Mouse (Mus musculus) MEL (cell line): Measurements from ENCODE around the gene Pafah1b2.

Experiments used
- CTCF ChIP-seq, 3 experiments: IDR thresholded peaks in 2 of 3; conservative IDR thresholded peaks in 1 of 3; 2 replicates each; pipeline ENCODE4 v1.5.1; 2011 to 2012; ENCODE audit warnings: low read length in 3 of 3, low read depth in 2 of 3, mild to moderate bottlenecking in 2 of 3, improper control_type of control experiment in 1 of 3, inconsistent platforms in 1 of 3, mixed read lengths in 1 of 3, moderate library complexity in 1 of 3; ENCODE audit not compliant: control insufficient read depth in 1 of 3, insufficient read depth in 1 of 3, poor library complexity in 1 of 3, severe bottlenecking in 1 of 3
- MAX ChIP-seq: IDR thresholded peaks from 2 replicates; pipeline ENCODE4 v1.6.1; 2011; ENCODE audit warnings: low read length, improper control_type of control experiment

DNA sequence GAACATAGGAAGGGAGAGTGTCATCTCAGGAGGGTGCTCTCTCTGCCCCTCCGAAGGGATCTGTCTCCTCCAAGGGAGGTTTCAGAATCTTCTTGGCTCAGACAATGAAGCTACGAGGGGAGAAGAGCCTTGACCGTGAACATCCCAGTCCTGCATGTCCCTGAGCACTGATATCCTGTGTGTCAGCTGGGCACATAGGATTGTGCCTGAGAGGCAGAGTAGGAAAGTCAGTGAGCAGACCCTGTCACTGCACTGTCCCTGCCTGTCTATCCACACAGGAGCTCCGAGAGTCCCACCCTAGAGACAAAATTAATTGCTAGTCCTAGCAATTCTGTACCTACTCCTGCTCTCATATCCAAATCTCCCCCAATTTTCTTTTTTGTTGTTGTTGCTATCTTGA, 60.4 kb downstream of the Pafah1b2 start:
- no peak for TF ChIP-seq MAX
- TF ChIP-seq CTCF (IDR thresholded peaks at IDR 0.05 in 2 of 3, conservative IDR thresholded peaks at IDR 0.05 in 1 of 3; ENCODE audit: control insufficient read depth in 1 of 3, insufficient read depth in 1 of 3, low read depth in 2 of 3, low read length in 3 of 3, poor library complexity in 1 of 3, severe bottlenecking in 1 of 3): no peak
